Mouse (Mus musculus): Measurements from ENCODE around the gene Ncs1. TPM values are rescaled to one million over a fixed set of nuclear protein-coding genes. Genes with fewer than 3 reads are reported as not detected.

Ncs1 gene
- polyA plus RNA-seq, 1 experiment from 2014 or later = 17.4 TPM

DNA sequence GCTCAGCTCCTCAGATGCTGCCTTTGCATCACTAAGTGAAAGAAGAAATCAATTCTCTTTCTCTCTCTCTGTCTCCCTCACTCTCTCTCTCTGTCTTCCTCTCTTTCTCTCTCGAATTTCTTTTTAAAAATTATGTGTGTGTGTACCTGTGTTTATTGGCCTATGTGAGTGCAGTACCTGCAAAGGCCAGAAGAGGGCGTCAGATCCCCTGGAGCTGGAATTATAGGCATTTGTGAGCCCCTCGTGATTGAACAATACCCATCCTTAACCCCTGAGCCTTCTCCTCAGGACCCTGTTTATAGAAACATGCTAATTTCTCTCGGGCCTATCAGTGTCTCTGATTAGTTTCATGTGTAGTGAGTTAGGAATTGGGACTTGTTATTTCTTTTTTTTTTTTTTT lies 62.6 kb downstream of the Ncs1 start:
- Histone ChIP-seq H3K4me1 (no peaks in the 10 kb centered on the region), H3K9me3 (no peaks in the 10 kb centered on the region), H3K9ac (no peak overlapping the region), H3K27me3 (peaks cover 45% of the 10 kb centered on the region), H3K27ac (no peak overlapping the region), H3K4me2 (no peak overlapping the region), H3K36me3 (no peaks in the 10 kb centered on the region), H3K4me3 (no peak overlapping the region)
- WGBS = 58% methylated on average over 4 of the region's 4 CpGs
- ATAC-seq (ENCODE audit: borderline replicate concordance, extremely low read depth, low FRiP score, low TSS enrichment) = no peak

DNA sequence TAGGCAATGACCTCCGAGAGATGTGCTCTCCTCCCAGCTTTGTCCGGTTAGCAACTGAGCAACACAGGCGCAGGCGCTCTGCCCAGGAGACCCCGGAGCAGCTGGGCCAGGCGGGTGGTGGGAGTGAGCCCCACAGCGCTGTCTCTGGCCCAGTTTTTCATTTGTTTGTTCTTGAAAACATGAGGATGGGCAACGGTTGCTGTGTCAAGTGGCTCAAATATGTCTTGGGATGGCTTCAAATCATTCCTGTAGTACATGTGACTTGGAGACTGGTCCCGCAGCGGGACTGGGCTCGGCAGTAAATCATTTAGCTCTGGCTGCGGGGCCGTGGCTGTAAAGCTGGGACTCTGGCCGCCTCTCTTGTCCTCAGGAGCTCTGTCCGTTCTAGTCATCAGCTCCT lies 63.9 kb downstream of the Ncs1 start:
- WGBS = 54% methylated on average over 15 of the region's 15 CpGs
- Histone ChIP-seq H3K36me3 (no peaks in the 10 kb centered on the region), H3K27ac (no peak overlapping the region), H3K9ac (no peak overlapping the region), H3K27me3 (peaks cover 53% of the 10 kb centered on the region), H3K4me1 (no peaks in the 10 kb centered on the region), H3K9me3 (no peaks in the 10 kb centered on the region), H3K4me3 (no peak overlapping the region), H3K4me2 (no peak overlapping the region)
- ATAC-seq (ENCODE audit: borderline replicate concordance, extremely low read depth, low FRiP score, low TSS enrichment) = no peak

DNA sequence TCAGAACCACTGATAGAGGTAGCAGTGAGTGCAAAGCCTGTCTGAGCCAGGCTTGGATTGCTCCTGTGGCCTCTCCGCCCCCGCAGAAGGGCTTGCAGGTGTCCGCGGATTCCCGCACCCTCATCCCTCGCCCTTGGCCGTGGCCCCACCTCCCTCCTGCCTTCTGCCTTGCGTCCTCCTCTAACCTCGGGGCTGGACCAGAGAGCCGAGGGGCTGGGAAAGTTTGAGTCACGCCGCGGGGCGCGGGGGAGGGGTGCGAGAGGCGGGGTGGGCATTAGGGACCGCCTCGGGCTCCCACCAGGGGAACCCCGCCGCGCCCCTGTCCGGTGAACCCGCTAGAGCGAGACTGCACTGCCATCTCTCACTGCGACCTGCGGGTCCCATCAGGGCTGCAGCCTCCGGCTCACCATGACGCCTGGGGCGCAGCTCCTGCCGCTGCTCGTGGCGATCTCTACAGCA lies 68.4 kb downstream of the Ncs1 start, which contains the start of gene Hmcn2:
Gene Hmcn2, plus strand, starts transcription at position 409 of the 459 bp plus-strand sequence.
- Histone ChIP-seq H3K36me3 (no peaks in the 10 kb centered on the region), H3K4me3 (0 out of 2 replicates have a peak within 1 kb of the TSS, but pooled peaks have one; percentile 3), H3K27ac (no peak within 1 kb of the TSS), H3K9me3 (no peaks in the 10 kb centered on the region), H3K4me2 (0 out of 2 replicates have a peak within 1 kb of the TSS, but pooled peaks have one; percentile 13), H3K4me1 (no peaks in the 10 kb centered on the region), H3K9ac (no peak within 1 kb of the TSS), H3K27me3 (peaks cover 97% of the 10 kb centered on the region)
- ATAC-seq (ENCODE audit: borderline replicate concordance, extremely low read depth, low FRiP score, low TSS enrichment) = no peak
- WGBS = 2% methylated on average over 28 of the region's 33 CpGs

DNA sequence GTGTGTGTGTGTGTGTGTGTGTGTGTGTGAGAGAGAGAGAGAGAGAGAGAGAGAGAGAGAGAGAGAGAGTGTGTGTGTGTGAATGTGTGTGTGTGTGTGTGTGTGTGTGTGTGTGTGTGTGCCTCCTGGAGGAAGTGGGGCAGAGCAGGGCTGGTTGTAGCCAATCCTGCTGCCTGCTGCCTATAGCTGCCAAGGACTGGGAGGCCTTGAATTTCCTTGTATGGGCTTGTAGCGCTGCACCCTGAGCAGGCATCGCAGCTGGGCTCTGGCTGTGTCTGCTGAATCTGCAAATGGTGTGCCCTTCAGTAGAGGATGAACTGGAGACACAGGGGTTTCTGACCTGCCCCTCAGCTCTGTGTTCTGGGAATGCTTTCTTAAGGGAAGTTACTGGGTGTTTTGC lies 72.5 kb downstream of the Ncs1 start:
- WGBS = 7% methylated on average over 2 of the region's 2 CpGs
- Histone ChIP-seq H3K27me3 (peaks cover 83% of the 10 kb centered on the region), H3K9me3 (no peaks in the 10 kb centered on the region), H3K36me3 (no peaks in the 10 kb centered on the region), H3K9ac (no peak overlapping the region), H3K27ac (no peak overlapping the region), H3K4me3 (no peak overlapping the region), H3K4me2 (no peak overlapping the region), H3K4me1 (no peaks in the 10 kb centered on the region)
- ATAC-seq (ENCODE audit: borderline replicate concordance, extremely low read depth, low FRiP score, low TSS enrichment) = no peak

DNA sequence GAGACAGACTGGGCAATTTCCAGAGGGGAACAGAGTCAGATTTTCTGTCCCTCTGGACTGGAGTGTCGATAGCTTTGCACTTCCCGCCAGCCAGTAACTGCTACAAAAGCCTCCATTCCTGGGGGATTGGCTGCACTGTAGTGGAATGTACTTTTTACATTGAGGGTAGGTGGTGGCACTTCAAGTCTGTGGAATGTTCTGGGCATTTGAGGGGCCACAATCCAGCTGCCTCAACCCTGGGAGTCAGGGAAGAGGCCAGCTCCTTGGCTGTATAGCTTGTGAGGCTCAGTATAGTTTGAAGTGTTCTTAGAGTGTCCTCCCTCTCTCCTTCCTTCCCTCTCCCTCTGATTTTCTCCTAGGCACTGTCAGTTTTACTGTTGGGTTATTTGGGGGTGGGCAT lies 73.6 kb downstream of the Ncs1 start:
- no peaks in the 10 kb centered on the region for H3K36me3 ChIP-seq
- H3K9ac ChIP-seq = no peak overlapping the region
- H3K9me3 ChIP-seq = no peaks in the 10 kb centered on the region
- no peak overlapping the region for H3K27ac ChIP-seq
- 29% methylated on average over 2 of the region's 2 CpGs for WGBS
- no peak overlapping the region for H3K4me3 ChIP-seq
- H3K27me3 ChIP-seq = peaks cover 82% of the 10 kb centered on the region
- no peak overlapping the region for H3K4me2 ChIP-seq
- ATAC-seq (ENCODE audit: borderline replicate concordance, extremely low read depth, low FRiP score, low TSS enrichment) = no peak
- H3K4me1 ChIP-seq = no peaks in the 10 kb centered on the region

DNA sequence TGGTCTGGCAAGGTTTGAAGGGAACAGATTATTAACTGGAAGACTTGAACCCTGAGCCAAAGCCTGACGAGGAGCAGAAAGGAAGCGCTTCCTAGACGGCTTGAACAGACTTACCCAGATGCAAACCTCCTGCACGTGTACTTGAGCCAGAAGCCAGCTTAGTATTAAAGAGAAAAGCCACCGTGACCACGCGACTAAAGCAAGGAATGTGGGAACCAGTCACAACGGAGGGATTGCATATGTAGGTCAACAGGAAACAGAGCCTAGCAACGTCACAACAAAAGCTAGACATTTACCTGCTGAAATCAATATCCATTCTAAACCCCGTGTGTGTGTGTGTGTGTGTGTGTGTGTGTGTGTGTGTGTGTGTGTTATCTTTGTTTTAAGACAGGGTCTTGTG lies 81.6 kb downstream of the Ncs1 start:
- no peak overlapping the region for H3K4me2 ChIP-seq
- H3K9ac ChIP-seq = no peak overlapping the region
- ATAC-seq (ENCODE audit: borderline replicate concordance, extremely low read depth, low FRiP score, low TSS enrichment) = no peak
- peaks cover 58% of the 10 kb centered on the region for H3K27me3 ChIP-seq
- H3K27ac ChIP-seq = no peak overlapping the region
- no peak overlapping the region for H3K4me3 ChIP-seq
- H3K36me3 ChIP-seq = no peaks in the 10 kb centered on the region
- WGBS = 60% methylated on average over 10 of the region's 10 CpGs
- H3K4me1 ChIP-seq = no peaks in the 10 kb centered on the region
- no peaks in the 10 kb centered on the region for H3K9me3 ChIP-seq

DNA sequence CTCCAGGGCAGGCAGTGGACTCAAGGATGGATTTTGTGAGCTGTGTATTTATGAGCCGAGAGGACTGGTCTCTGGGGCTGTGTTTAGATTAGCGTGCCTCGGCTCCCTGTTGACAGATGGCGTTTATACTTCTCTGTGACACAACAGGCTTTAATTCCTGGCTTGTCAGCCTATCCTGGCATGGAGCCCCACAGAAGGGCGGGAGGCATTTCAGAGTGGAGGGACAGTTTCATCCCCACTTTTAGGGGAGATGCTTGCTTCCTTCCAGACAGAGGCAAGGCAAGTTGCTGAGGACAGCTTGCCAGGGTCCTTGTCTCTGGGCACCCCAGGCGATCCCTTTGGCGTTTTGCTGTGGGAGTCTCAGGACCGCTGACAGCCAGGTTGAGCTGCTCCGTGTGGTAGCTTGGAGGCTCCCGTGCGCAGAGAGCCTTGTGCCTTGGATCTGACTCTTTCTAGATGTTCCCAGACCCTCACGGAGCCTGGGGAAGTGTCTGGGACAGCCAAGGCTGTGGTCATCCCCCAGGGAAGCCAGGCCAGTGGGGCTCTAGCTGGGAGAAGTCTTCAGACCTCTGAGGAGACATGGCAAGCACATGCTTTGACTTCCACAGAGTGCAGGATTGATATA lies 92.2 kb downstream of the Ncs1 start:
- H3K4me3 ChIP-seq = no peak overlapping the region
- peak; percentile 58; the same call in 1 of the 2 replicates for ATAC-seq (ENCODE audit: borderline replicate concordance, extremely low read depth, low FRiP score, low TSS enrichment)
- H3K27me3 ChIP-seq = peaks cover 82% of the 10 kb centered on the region
- 23% methylated on average over 12 of the region's 12 CpGs for WGBS
- H3K4me1 ChIP-seq = peaks cover 24% of the 10 kb centered on the region
- H3K9me3 ChIP-seq = no peaks in the 10 kb centered on the region
- H3K36me3 ChIP-seq = no peaks in the 10 kb centered on the region
- H3K9ac ChIP-seq = no peak overlapping the region
- no peak overlapping the region for H3K27ac ChIP-seq
- H3K4me2 ChIP-seq = no peak overlapping the region

DNA sequence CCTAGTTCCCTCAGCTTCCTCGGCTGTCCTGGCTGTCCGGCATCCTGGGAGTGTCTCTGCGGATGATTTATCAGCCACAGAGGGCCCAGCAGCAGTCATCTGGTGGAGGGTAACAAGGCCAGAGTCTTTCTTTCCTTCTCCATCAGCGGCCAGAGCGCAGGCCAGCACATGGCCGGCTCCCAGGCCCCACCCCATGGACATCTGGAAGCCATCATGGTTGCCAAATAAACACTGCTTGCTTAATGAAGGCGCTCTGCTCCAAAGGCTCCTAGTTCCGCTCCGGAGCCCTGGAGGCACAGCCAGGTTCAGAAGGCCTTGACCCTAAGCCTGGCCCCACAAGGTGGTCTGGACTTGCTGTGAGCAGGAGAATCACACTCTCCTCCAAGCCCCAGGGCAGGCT lies 94.2 kb downstream of the Ncs1 start:
- Histone ChIP-seq H3K27ac (no peak overlapping the region), H3K36me3 (no peaks in the 10 kb centered on the region), H3K27me3 (peaks cover 83% of the 10 kb centered on the region), H3K4me3 (no peak overlapping the region), H3K4me1 (peaks cover 24% of the 10 kb centered on the region), H3K4me2 (no peak overlapping the region), H3K9me3 (no peaks in the 10 kb centered on the region), H3K9ac (no peak overlapping the region)
- peak; percentile 53 for ATAC-seq (ENCODE audit: borderline replicate concordance, extremely low read depth, low FRiP score, low TSS enrichment)
- 36% methylated on average over 9 of the region's 9 CpGs for WGBS

DNA sequence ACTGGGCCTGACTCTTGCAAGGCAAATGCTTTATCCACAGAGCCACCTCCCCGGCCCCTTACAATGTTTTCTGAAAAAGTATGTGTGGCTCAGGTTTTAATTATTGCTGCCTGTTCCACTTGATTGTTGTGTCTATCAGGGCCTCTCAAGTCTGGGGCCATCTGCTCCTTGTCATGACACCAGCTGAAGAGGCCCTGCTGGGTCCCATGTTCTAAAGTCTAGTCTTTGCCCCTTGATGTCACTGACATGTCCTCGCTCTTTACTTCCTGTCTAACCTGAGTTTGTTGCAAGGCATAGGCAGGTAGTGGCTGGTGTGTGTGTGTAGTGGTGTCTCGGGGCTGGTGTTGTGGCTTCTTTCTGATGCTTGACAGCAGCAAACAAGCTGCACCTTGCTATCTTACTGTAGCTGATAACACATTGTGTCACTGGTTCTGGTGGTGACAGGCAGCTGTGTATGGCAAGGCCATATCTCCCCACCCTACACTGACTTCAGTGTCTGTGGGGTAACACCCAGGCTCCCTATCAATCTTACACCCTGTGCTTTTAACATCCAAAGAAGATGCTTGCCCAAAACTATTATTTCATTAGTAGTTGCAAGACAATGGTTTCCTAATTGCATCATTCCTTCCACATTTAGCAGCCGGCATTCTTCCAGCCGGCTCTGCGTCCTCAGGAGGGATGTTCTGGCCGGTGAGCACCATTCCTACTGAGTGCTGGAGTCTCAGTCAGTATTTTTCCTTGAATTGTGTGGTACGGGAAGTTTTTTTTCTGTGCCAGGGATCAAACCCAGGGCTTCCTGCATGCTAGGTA lies 96.3 kb downstream of the Ncs1 start:
- H3K4me3 ChIP-seq = no peak overlapping the region
- H3K27ac ChIP-seq = no peak overlapping the region
- peaks cover 79% of the 10 kb centered on the region for H3K27me3 ChIP-seq
- H3K9me3 ChIP-seq = no peaks in the 10 kb centered on the region
- H3K4me1 ChIP-seq = peaks cover 22% of the 10 kb centered on the region
- ATAC-seq (ENCODE audit: borderline replicate concordance, extremely low read depth, low FRiP score, low TSS enrichment) = no peak
- 62% methylated on average over 8 of the region's 8 CpGs for WGBS
- H3K4me2 ChIP-seq = no peak overlapping the region
- H3K36me3 ChIP-seq = no peaks in the 10 kb centered on the region
- H3K9ac ChIP-seq = no peak overlapping the region

Other genes starting within 250 kb of the Ncs1 start
- 14.2 and 17.7 TPM in 2 replicates for gene Fnbp1, start 103.8 kb upstream of the Ncs1 start, polyA plus RNA-seq (2015; fragmentation: Nextera tagmentation; extraction: Ambion mirVana)
- 32.3 and 33.3 TPM in 2 replicates for gene Gpr107, start 93.5 kb upstream of the Ncs1 start, polyA plus RNA-seq (2015; fragmentation: Nextera tagmentation; extraction: Ambion mirVana)
- 0.58 and 1.2 TPM in 2 replicates for gene Hmcn2, start 68.6 kb downstream of the Ncs1 start, polyA plus RNA-seq (2015; fragmentation: Nextera tagmentation; extraction: Ambion mirVana)
- gene Ass1, start 224.4 kb downstream of the Ncs1 start, polyA plus RNA-seq (2015; fragmentation: Nextera tagmentation; extraction: Ambion mirVana) = 30.3 and 37.2 TPM in 2 replicates